Mouse (Mus musculus): ENCODE data around the gene Nipal1.

- TF ChIP-seq CTCF (IDR thresholded peaks at IDR 0.05; ENCODE audit: extremely low read depth, insufficient read depth, insufficient read length, insufficient replicate concordance) (no peak), POLR2A (IDR thresholded peaks at IDR 0.05; ENCODE audit: low read depth, low read length) (no peak)
Measured at GRCm38 (mm10) chr5:72647958-72648595, 482 bp downstream of the Nipal1 start.
